Mouse (Mus musculus): ENCODE results near the gene Plk5. TPM values are rescaled to one million over a fixed set of nuclear protein-coding genes. Genes with fewer than 3 reads are reported as not detected.

The Plk5 gene
- polyA plus RNA-seq, 1 experiment: not detected

DNA sequence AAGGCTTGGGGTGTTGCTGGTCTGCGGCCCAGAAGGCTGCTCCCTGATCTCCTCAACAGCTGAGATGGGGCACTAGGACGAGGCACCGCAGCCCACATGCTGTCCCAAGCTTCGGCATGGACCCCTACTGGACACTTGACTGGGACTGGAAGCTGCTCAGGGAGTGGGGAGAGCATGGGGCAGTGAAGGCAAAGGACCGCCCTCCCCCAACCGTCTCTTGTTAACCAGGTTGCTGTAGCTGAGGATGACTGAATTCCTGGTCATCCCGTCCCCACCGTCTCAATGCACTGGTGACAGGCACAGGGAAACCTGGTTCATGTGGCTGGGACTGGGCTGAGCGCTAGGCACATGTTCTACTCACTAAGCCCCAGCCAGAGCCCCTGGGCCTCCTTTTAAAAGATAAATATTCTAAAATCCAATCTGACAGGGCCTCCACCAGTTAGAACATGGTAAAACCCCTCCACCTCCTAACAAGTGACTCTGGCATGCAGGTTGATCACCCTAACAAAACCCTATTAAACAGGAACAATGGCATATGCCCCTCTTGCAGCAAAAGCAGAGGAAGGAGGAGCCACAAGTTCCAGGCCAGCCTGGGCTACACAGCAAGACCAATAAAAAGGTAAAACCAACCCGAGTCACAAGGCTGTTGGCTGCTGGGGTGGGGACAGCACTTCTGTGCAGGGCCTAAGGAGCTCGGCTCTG, 40.7 kb downstream of the Plk5 start:
- Histone ChIP-seq H3K36me3 (replicated peaks; ENCODE audit: low read length) (peaks cover 67% of the 10 kb centered on the region), H3K4me1 (peaks cover 67% of the 10 kb centered on the region), H3K4me3 (replicated peaks) (peak overlapping the region; percentile 91), H3K27me3 (replicated peaks) (no peaks in the 10 kb centered on the region), H3K9me3 (no peaks in the 10 kb centered on the region)
- TF ChIP-seq FLI1 (IDR thresholded peaks at IDR 0.05; ENCODE audit: low read length) (no peak), GATA1 (IDR thresholded peaks at IDR 0.05; ENCODE audit: borderline replicate concordance, low read length) (no peak)

- peak overlapping the region; percentile 91 for H3K4me3 ChIP-seq (replicated peaks)
- H3K9me3 ChIP-seq: no peaks in the 10 kb centered on the region
- TF ChIP-seq GATA1 (IDR thresholded peaks at IDR 0.05; ENCODE audit: borderline replicate concordance, low read length): no peak
- peaks cover 67% of the 10 kb centered on the region for H3K4me1 ChIP-seq
- H3K27me3 ChIP-seq (replicated peaks): no peaks in the 10 kb centered on the region
- peaks cover 66% of the 10 kb centered on the region for H3K36me3 ChIP-seq (replicated peaks; ENCODE audit: low read length)
Measured at GRCm38 (mm10) chr10:80397524-80398173, 41.4 kb downstream of the Plk5 start.

DNA sequence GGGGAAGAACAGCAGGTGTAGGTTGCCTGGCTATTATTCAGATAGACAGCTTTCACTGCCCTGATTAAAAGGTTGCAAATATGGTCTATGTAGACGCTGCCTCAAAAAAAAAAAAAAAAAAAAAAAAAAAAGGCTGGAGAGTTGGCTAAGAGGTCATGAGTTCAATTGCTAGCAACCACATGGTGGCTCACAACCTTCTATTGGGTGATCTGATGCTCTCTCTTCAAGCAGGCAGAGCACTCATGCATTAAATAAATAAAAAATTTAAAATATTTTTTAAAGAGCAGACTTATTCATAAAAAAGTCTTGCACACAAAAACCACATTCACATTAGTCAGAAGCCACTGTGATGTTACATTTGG, 41.9 kb downstream of the Plk5 start:
- H3K4me1 ChIP-seq: peaks cover 70% of the 10 kb centered on the region
- peaks cover 66% of the 10 kb centered on the region for H3K36me3 ChIP-seq (replicated peaks; ENCODE audit: low read length)
- 0 out of 2 replicates have a peak, but pooled peaks cover under 1% of the 10 kb centered on the region for H3K9me3 ChIP-seq
- H3K4me3 ChIP-seq (replicated peaks): peak overlapping the region; percentile 91
- H3K27me3 ChIP-seq (replicated peaks): no peaks in the 10 kb centered on the region
- no peak for TF ChIP-seq GATA1 (IDR thresholded peaks at IDR 0.05; ENCODE audit: borderline replicate concordance, low read length)
- TF ChIP-seq FLI1 (IDR thresholded peaks at IDR 0.05; ENCODE audit: low read length): no peak

- TF ChIP-seq FLI1 (IDR thresholded peaks at IDR 0.05; ENCODE audit: low read length): no peak
- TF ChIP-seq GATA1 (IDR thresholded peaks at IDR 0.05; ENCODE audit: borderline replicate concordance, low read length): no peak
- H3K9me3 ChIP-seq: 0 out of 2 replicates have a peak, but pooled peaks cover 5% of the 10 kb centered on the region
- H3K4me1 ChIP-seq: peaks cover 75% of the 10 kb centered on the region
- no peaks in the 10 kb centered on the region for H3K27me3 ChIP-seq (replicated peaks)
- peak overlapping the region; percentile 91 for H3K4me3 ChIP-seq (replicated peaks)
- peaks cover 66% of the 10 kb centered on the region for H3K36me3 ChIP-seq (replicated peaks; ENCODE audit: low read length)
Measured at GRCm38 (mm10) chr10:80398719-80399190, 42.5 kb downstream of the Plk5 start.

- TF ChIP-seq FLI1 (IDR thresholded peaks at IDR 0.05; ENCODE audit: low read length) (no peak), GATA1 (IDR thresholded peaks at IDR 0.05; ENCODE audit: borderline replicate concordance, low read length) (no peak)
- H3K27me3 ChIP-seq (replicated peaks): no peaks in the 10 kb centered on the region
- 0 out of 2 replicates have a peak, but pooled peaks cover 5% of the 10 kb centered on the region for H3K9me3 ChIP-seq
- H3K4me3 ChIP-seq (replicated peaks): peak within 1 kb of the TSS; percentile 91
- H3K4me1 ChIP-seq: peaks cover 75% of the 10 kb centered on the region
- H3K36me3 ChIP-seq (replicated peaks; ENCODE audit: low read length): peaks cover 66% of the 10 kb centered on the region
Measured at GRCm38 (mm10) chr10:80399191-80399972, 43.1 kb downstream of the Plk5 start, which contains the start of gene Mbd3. TSS of gene Mbd3 (minus strand) at chr10:80399550.

GRCm38 (mm10) chr10:80399973-80400703, 43.9 kb downstream of the Plk5 start:
- Histone ChIP-seq H3K36me3 (replicated peaks; ENCODE audit: low read length) (peaks cover 66% of the 10 kb centered on the region), H3K9me3 (0 out of 2 replicates have a peak, but pooled peaks cover 5% of the 10 kb centered on the region), H3K4me3 (replicated peaks) (peak overlapping the region; percentile 91), H3K4me1 (peaks cover 79% of the 10 kb centered on the region), H3K27me3 (replicated peaks) (no peaks in the 10 kb centered on the region)
- TF ChIP-seq GATA1 (IDR thresholded peaks at IDR 0.05; ENCODE audit: borderline replicate concordance, low read length) (no peak), FLI1 (IDR thresholded peaks at IDR 0.05; ENCODE audit: low read length) (no peak)

DNA sequence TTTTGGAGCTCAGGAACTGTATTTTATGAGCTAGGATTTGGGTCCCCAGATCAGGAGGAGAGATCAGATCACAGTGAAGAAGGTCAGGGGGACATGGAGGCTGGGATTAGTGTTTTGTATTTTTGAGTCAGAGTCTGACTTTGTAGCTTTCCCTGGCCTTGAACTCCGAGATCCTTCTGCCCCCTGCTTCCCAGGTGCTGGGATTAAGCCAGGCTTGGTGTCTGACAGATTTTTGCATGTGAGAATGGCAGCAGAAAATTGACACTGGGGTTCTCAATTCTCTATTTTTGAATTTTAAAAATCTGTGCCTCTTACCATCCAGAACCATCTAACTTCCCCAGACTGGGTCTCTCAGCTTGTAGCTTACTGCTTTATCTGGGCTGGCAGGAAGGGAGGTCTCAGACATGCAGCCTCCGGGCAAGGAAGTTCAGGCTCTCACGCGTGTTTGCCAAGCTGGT, 44.5 kb downstream of the Plk5 start:
- peaks cover 62% of the 10 kb centered on the region for H3K36me3 ChIP-seq (replicated peaks; ENCODE audit: low read length)
- H3K27me3 ChIP-seq (replicated peaks): no peaks in the 10 kb centered on the region
- H3K4me3 ChIP-seq (replicated peaks): peak overlapping the region; percentile 91
- peaks cover 79% of the 10 kb centered on the region for H3K4me1 ChIP-seq
- TF ChIP-seq FLI1 (IDR thresholded peaks at IDR 0.05; ENCODE audit: low read length): no peak
- TF ChIP-seq GATA1 (IDR thresholded peaks at IDR 0.05; ENCODE audit: borderline replicate concordance, low read length): no peak
- 0 out of 2 replicates have a peak, but pooled peaks cover 5% of the 10 kb centered on the region for H3K9me3 ChIP-seq

DNA sequence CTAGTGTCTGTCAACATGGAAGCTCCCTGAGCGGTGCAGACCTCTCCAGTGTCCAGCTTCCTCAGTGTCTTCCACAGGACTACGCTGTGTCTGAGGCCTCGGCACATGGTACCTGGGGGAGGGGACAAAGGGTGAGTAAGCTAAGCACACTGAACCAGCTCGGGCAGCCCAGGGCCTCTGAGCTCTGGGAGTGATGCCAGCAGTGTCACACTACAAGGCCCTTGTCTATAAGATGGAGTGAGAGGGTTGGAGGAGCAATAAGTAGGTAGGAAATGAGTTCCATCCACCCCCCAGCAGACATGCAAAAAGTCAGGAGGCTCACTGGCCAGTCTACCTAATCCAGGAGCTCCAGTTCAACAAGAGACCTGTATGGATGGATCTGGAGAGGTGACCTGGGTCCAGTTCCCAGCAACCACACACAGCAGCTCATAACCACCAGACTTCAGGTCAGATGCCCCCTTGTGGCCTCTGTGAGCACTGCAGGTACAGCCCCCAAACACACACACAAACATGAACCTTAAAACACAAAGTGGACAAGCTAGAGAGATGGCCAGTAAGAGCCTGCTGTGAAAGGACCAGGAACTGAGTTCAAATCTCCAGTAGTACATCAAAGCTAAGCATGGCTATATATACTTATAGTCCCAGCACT, 46.9 kb downstream of the Plk5 start:
- TF ChIP-seq FLI1 (IDR thresholded peaks at IDR 0.05; ENCODE audit: low read length) (no peak), GATA1 (IDR thresholded peaks at IDR 0.05; ENCODE audit: borderline replicate concordance, low read length) (no peak)
- H3K4me1 ChIP-seq: peaks cover 73% of the 10 kb centered on the region
- 0 out of 2 replicates have a peak, but pooled peaks cover 5% of the 10 kb centered on the region for H3K9me3 ChIP-seq
- no peaks in the 10 kb centered on the region for H3K27me3 ChIP-seq (replicated peaks)
- H3K4me3 ChIP-seq (replicated peaks): no peak overlapping the region
- H3K36me3 ChIP-seq (replicated peaks; ENCODE audit: low read length): peaks cover 44% of the 10 kb centered on the region
